Mouse (Mus musculus): ENCODE measurements around the gene Fos. TPM values are rescaled to one million over a fixed set of nuclear protein-coding genes. Genes with fewer than 3 reads are reported as not detected.

Gene Fos
- polyA plus RNA-seq, 2 experiments = 13.6 to 19.3 TPM

GRCm38 (mm10) chr12:85508235-85508634, 34.5 kb downstream of the Fos start:
- H3K4me2 ChIP-seq (replicated peaks; ENCODE audit: low read depth, low read length, severe bottlenecking) = no peak overlapping the region
- no peaks in the 10 kb centered on the region for H3K4me1 ChIP-seq (ENCODE audit: control insufficient read depth, insufficient read depth, low read length)
- H3K36me3 ChIP-seq (ENCODE audit: control insufficient read depth, insufficient read depth, low read length) = no peaks in the 10 kb centered on the region
- no peaks in the 10 kb centered on the region for H3K27me3 ChIP-seq (ENCODE audit: control insufficient read depth, insufficient read depth, low read length)
- ATAC-seq (ENCODE audit: low FRiP score, low read depth) = no peak
- H3K9me3 ChIP-seq (ENCODE audit: control insufficient read depth, low read length) = no peaks in the 10 kb centered on the region
- TF ChIP-seq POLR2A (IDR thresholded peaks at IDR 0.05; ENCODE audit: borderline replicate concordance, extremely low read depth, insufficient read depth, insufficient read length) = no peak
- DNase-seq (ENCODE audit: low spot score) = no peak
- H3K9ac ChIP-seq (ENCODE audit: low read depth, low read length, severe bottlenecking) = no peak overlapping the region
- WGBS = 22% methylated on average over 3 of the region's 3 CpGs
- H3K4me3 ChIP-seq (replicated peaks; ENCODE audit: low read length) = no peak overlapping the region
- H3K27ac ChIP-seq (replicated peaks; ENCODE audit: low read depth, low read length) = no peak overlapping the region

- H3K9ac ChIP-seq (ENCODE audit: low read depth, low read length, severe bottlenecking) = no peak overlapping the region
- DNase-seq (ENCODE audit: low spot score) (no peak), ATAC-seq (ENCODE audit: low FRiP score, low read depth) (no peak)
- no peaks in the 10 kb centered on the region for H3K4me1 ChIP-seq (ENCODE audit: control insufficient read depth, insufficient read depth, low read length)
- H3K9me3 ChIP-seq (ENCODE audit: control insufficient read depth, low read length) = no peaks in the 10 kb centered on the region
- H3K4me3 ChIP-seq (replicated peaks; ENCODE audit: low read length) = no peak overlapping the region
- no peaks in the 10 kb centered on the region for H3K36me3 ChIP-seq (ENCODE audit: control insufficient read depth, insufficient read depth, low read length)
- no peak overlapping the region for H3K27ac ChIP-seq (replicated peaks; ENCODE audit: low read depth, low read length)
- whole genome bisulfite sequencing = 95% methylated on average over 2 of the region's 2 CpGs
- no peaks in the 10 kb centered on the region for H3K27me3 ChIP-seq (ENCODE audit: control insufficient read depth, insufficient read depth, low read length)
- H3K4me2 ChIP-seq (replicated peaks; ENCODE audit: low read depth, low read length, severe bottlenecking) = no peak overlapping the region
- TF ChIP-seq POLR2A (IDR thresholded peaks at IDR 0.05; ENCODE audit: borderline replicate concordance, extremely low read depth, insufficient read depth, insufficient read length) = no peak
These were observed 36.3 kb downstream of the Fos start for GRCm38 (mm10) chr12:85510013-85510412.

DNA sequence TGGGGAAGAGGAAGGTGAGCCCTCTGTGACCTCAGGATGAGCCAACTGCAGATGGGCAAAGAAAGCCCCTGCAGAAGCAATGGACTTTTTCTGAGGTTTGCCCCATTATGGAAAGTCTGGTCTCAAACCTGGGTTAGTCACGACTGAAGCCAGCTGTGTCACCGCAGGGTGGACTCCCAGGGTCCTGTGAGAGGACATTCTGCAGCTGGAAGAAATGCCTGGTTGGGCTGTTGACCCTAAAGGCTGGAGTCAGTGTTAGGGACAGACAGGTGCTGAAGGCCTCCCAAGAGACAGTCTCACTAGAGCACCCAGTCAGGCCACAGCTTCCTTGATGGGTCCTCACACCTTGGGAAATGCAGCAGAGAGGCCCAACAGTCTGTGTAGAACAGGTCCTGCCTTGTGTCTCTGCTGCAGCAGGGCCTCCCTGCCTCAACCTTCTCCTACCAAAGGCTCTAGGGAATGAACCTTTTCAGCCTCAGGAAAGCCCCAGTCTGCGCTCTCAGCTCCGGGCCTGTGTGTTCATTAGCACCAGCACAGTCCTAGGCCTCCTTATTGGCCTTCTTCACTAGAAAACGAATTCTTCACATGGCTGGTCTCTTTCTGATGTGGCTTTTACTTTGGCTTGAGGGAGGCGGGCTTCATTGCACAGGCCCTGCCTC, 40.2 kb downstream of the Fos start:
- Histone ChIP-seq H3K9me3 (ENCODE audit: control insufficient read depth, low read length) (no peaks in the 10 kb centered on the region), H3K27me3 (ENCODE audit: control insufficient read depth, insufficient read depth, low read length) (no peaks in the 10 kb centered on the region), H3K27ac (replicated peaks; ENCODE audit: low read depth, low read length) (no peak overlapping the region), H3K9ac (ENCODE audit: low read depth, low read length, severe bottlenecking) (no peak overlapping the region), H3K4me2 (replicated peaks; ENCODE audit: low read depth, low read length, severe bottlenecking) (no peak overlapping the region), H3K4me3 (replicated peaks; ENCODE audit: low read length) (no peak overlapping the region), H3K4me1 (ENCODE audit: control insufficient read depth, insufficient read depth, low read length) (no peaks in the 10 kb centered on the region), H3K36me3 (ENCODE audit: control insufficient read depth, insufficient read depth, low read length) (no peaks in the 10 kb centered on the region)
- TF ChIP-seq POLR2A (IDR thresholded peaks at IDR 0.05; ENCODE audit: borderline replicate concordance, extremely low read depth, insufficient read depth, insufficient read length) = no peak
- DNase-seq (ENCODE audit: low spot score) = no peak
- no peak for ATAC-seq (ENCODE audit: low FRiP score, low read depth)
- 75% methylated on average over 6 of the region's 6 CpGs for WGBS

- H3K9ac ChIP-seq (ENCODE audit: low read depth, low read length, severe bottlenecking) = no peak overlapping the region
- H3K36me3 ChIP-seq (ENCODE audit: control insufficient read depth, insufficient read depth, low read length) = no peaks in the 10 kb centered on the region
- ATAC-seq (ENCODE audit: low FRiP score, low read depth) = no peak
- no peak overlapping the region for H3K27ac ChIP-seq (replicated peaks; ENCODE audit: low read depth, low read length)
- no peak for TF ChIP-seq POLR2A (IDR thresholded peaks at IDR 0.05; ENCODE audit: borderline replicate concordance, extremely low read depth, insufficient read depth, insufficient read length)
- no peak overlapping the region for H3K4me3 ChIP-seq (replicated peaks; ENCODE audit: low read length)
- H3K4me1 ChIP-seq (ENCODE audit: control insufficient read depth, insufficient read depth, low read length) = no peaks in the 10 kb centered on the region
- no peaks in the 10 kb centered on the region for H3K9me3 ChIP-seq (ENCODE audit: control insufficient read depth, low read length)
- DNase-seq (ENCODE audit: low spot score) = no peak
- H3K4me2 ChIP-seq (replicated peaks; ENCODE audit: low read depth, low read length, severe bottlenecking) = no peak overlapping the region
- 52% methylated on average over 5 of the region's 5 CpGs for WGBS
- H3K27me3 ChIP-seq (ENCODE audit: control insufficient read depth, insufficient read depth, low read length) = no peaks in the 10 kb centered on the region
These were observed 41.3 kb downstream of the Fos start for GRCm38 (mm10) chr12:85514958-85515357.

DNA sequence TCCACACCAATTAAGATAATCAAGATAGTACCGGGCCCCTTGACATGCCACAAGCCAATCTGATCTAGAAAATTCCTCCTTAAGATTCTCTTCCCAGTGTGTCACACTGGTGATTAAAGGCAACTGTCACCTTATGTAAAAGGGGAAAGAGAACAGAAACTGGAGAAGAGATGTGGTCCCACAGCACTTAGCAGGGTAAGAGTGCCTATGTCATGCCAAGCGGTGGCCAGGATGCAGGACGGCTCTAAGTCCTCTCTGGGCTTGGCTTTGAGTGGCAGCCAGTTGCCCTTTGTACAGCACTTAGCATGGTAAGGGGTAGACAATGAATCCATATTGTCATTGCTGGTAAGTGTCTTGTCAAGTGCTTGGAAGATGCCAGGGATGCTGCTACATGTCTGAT, 42.2 kb downstream of the Fos start:
- no peaks in the 10 kb centered on the region for H3K4me1 ChIP-seq (ENCODE audit: control insufficient read depth, insufficient read depth, low read length)
- no peak overlapping the region for H3K4me2 ChIP-seq (replicated peaks; ENCODE audit: low read depth, low read length, severe bottlenecking)
- H3K4me3 ChIP-seq (replicated peaks; ENCODE audit: low read length) = no peak overlapping the region
- no peak for TF ChIP-seq POLR2A (IDR thresholded peaks at IDR 0.05; ENCODE audit: borderline replicate concordance, extremely low read depth, insufficient read depth, insufficient read length)
- H3K36me3 ChIP-seq (ENCODE audit: control insufficient read depth, insufficient read depth, low read length) = no peaks in the 10 kb centered on the region
- DNase-seq (ENCODE audit: low spot score) = no peak
- H3K9ac ChIP-seq (ENCODE audit: low read depth, low read length, severe bottlenecking) = no peak overlapping the region
- 93% methylated on average over 3 of the region's 3 CpGs for WGBS
- no peaks in the 10 kb centered on the region for H3K9me3 ChIP-seq (ENCODE audit: control insufficient read depth, low read length)
- H3K27me3 ChIP-seq (ENCODE audit: control insufficient read depth, insufficient read depth, low read length) = no peaks in the 10 kb centered on the region
- no peak for ATAC-seq (ENCODE audit: low FRiP score, low read depth)
- no peak overlapping the region for H3K27ac ChIP-seq (replicated peaks; ENCODE audit: low read depth, low read length)

Measured in limb, embryonic 14.5 days (tissue).